Mouse (Mus musculus): ENCODE data around the gene Gnb4. TPM values are rescaled to one million over a fixed set of nuclear protein-coding genes. Genes with fewer than 3 reads are reported as not detected.

Gnb4 gene
- polyA plus RNA-seq, 1 experiment from 2014 or later, result 38.4 TPM

- no peaks in the 10 kb centered on the region for H3K4me1 ChIP-seq
- H3K4me3 ChIP-seq, result no peak overlapping the region
- no peaks in the 10 kb centered on the region for H3K9me3 ChIP-seq
- no peaks in the 10 kb centered on the region for H3K27me3 ChIP-seq (ENCODE audit: poor library complexity, severe bottlenecking)
- no peak for DNase-seq (ENCODE audit: extremely low spot score, low spot score)
- H3K27ac ChIP-seq, result no peak overlapping the region
- H3K36me3 ChIP-seq (replicated peaks), result no peaks in the 10 kb centered on the region
- WGBS, result 90% methylated on average over 6 of the region's 6 CpGs
Measured at GRCm38 (mm10) chr3:32642116-32642515, 25.7 kb upstream of the Gnb4 start.

- Histone ChIP-seq H3K27ac (no peak overlapping the region), H3K4me1 (no peaks in the 10 kb centered on the region), H3K9me3 (no peaks in the 10 kb centered on the region), H3K36me3 (replicated peaks) (no peaks in the 10 kb centered on the region), H3K4me3 (no peak overlapping the region), H3K27me3 (ENCODE audit: poor library complexity, severe bottlenecking) (no peaks in the 10 kb centered on the region)
- no peak for DNase-seq (ENCODE audit: extremely low spot score, low spot score)
- WGBS, result 77% methylated on average over 8 of the region's 8 CpGs
Measured at GRCm38 (mm10) chr3:32638240-32638639, 21.9 kb upstream of the Gnb4 start.

DNA sequence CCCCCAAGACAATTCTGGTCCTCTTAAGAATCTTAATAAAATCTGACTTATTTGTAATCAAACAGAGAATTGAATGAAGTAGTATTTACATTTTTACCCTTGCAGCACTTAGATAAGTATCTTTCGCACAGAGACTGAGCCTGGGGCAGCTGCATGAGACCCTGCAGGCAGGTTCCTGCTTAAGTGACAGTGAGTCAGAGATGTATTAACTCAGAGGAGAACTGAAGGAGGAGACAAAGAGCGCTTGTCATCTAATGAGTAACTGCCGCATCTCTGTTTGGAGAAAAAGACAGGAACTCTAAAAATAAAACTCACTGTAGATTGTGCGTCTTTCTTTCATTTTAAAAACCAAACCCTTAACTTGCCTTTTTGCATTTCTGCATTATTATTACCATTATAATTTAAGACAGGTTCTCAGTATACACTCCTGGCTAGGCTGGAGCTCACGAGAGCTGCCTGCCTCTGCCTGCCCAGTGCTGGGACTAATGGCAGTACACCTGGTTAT is 16.4 kb upstream of the Gnb4 start:
- H3K4me3 ChIP-seq, result no peak overlapping the region
- H3K27me3 ChIP-seq (ENCODE audit: poor library complexity, severe bottlenecking), result no peaks in the 10 kb centered on the region
- no peaks in the 10 kb centered on the region for H3K36me3 ChIP-seq (replicated peaks)
- H3K4me1 ChIP-seq, result no peaks in the 10 kb centered on the region
- 78% methylated on average over 5 of the region's 5 CpGs for WGBS
- H3K9me3 ChIP-seq, result no peaks in the 10 kb centered on the region
- no peak for DNase-seq (ENCODE audit: extremely low spot score, low spot score)
- H3K27ac ChIP-seq, result no peak overlapping the region

GRCm38 (mm10) chr3:32630210-32630609 is 13.8 kb upstream of the Gnb4 start:
- no peaks in the 10 kb centered on the region for H3K4me1 ChIP-seq
- 78% methylated on average over 4 of the region's 4 CpGs for WGBS
- H3K27me3 ChIP-seq (ENCODE audit: poor library complexity, severe bottlenecking), result no peaks in the 10 kb centered on the region
- no peak overlapping the region for H3K4me3 ChIP-seq
- no peaks in the 10 kb centered on the region for H3K36me3 ChIP-seq (replicated peaks)
- H3K27ac ChIP-seq, result no peak overlapping the region
- no peak for DNase-seq (ENCODE audit: extremely low spot score, low spot score)
- no peaks in the 10 kb centered on the region for H3K9me3 ChIP-seq

GRCm38 (mm10) chr3:32628141-32628540 is 11.8 kb upstream of the Gnb4 start:
- H3K27ac ChIP-seq, result no peak overlapping the region
- no peaks in the 10 kb centered on the region for H3K9me3 ChIP-seq
- no peak for DNase-seq (ENCODE audit: extremely low spot score, low spot score)
- 88% methylated on average over 7 of the region's 7 CpGs for WGBS
- no peaks in the 10 kb centered on the region for H3K27me3 ChIP-seq (ENCODE audit: poor library complexity, severe bottlenecking)
- no peak overlapping the region for H3K4me3 ChIP-seq
- no peaks in the 10 kb centered on the region for H3K4me1 ChIP-seq
- no peaks in the 10 kb centered on the region for H3K36me3 ChIP-seq (replicated peaks)

DNA sequence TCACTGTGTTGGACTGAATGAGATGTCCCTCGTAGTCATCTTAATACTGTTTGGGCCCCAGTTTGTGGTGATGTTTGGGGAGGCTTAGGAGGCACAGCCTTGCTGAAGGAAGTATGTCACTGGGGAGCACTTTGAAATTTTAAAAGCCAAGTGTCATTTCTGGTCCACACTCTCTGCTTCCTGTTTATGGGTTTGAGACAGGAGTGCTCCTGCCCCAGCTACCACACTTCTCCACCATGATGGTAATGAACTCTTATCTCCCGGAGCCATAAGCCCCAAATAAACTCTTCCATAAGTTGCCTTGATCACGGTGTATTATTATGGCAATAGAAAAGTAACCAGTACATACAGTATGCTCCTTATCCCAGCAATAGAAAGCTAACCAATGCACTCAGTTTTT is 5.7 kb upstream of the Gnb4 start:
- Histone ChIP-seq H3K27ac (no peak overlapping the region), H3K9me3 (no peaks in the 10 kb centered on the region), H3K36me3 (replicated peaks) (no peaks in the 10 kb centered on the region), H3K27me3 (ENCODE audit: poor library complexity, severe bottlenecking) (peaks cover 8% of the 10 kb centered on the region; the same call in 1 of the 2 replicates), H3K4me3 (no peak overlapping the region), H3K4me1 (peaks cover 3% of the 10 kb centered on the region)
- no peak for DNase-seq (ENCODE audit: extremely low spot score, low spot score)
- 92% methylated on average over 3 of the region's 3 CpGs for WGBS

DNA sequence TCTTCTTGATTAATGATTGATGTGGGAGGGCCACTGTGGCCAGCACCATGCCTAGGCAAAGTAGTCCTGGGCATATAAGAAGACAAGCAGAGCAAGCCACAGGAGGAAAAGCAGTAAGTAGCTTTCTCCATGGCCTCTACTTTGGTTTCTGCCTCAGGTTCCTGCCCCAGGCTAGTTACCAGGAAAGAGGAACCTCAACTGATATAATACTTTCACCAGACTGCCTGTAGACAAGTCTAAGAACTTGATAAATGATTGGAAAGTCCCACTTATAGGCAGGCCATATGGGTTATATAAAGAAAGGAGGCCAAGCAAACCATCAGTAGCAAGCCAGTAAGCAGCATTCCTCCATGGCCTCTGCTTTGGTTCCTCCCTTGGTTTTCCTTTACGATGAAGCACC is 5.3 kb upstream of the Gnb4 start:
- Histone ChIP-seq H3K9me3 (no peaks in the 10 kb centered on the region), H3K36me3 (replicated peaks) (no peaks in the 10 kb centered on the region), H3K27ac (no peak overlapping the region), H3K27me3 (ENCODE audit: poor library complexity, severe bottlenecking) (peaks cover 8% of the 10 kb centered on the region; the same call in 1 of the 2 replicates), H3K4me1 (peaks cover 7% of the 10 kb centered on the region), H3K4me3 (no peak overlapping the region)
- WGBS, result 94% methylated on average over 1 of the region's 1 CpGs
- no peak for DNase-seq (ENCODE audit: extremely low spot score, low spot score)

GRCm38 (mm10) chr3:32617053-32617642 is 763 bp upstream of the Gnb4 start:
- H3K36me3 ChIP-seq (replicated peaks), result no peaks in the 10 kb centered on the region; the same call in 1 of the 2 replicates
- 28% methylated on average over 16 of the region's 16 CpGs for WGBS
- H3K4me3 ChIP-seq, result peak overlapping the region; percentile 78
- H3K4me1 ChIP-seq, result peaks cover 18% of the 10 kb centered on the region
- no peaks in the 10 kb centered on the region; the same call in 1 of the 2 replicates for H3K9me3 ChIP-seq
- H3K27me3 ChIP-seq (ENCODE audit: poor library complexity, severe bottlenecking), result peaks cover 14% of the 10 kb centered on the region; the same call in 1 of the 2 replicates
- no peak for DNase-seq (ENCODE audit: extremely low spot score, low spot score)
- H3K27ac ChIP-seq, result peak overlapping the region; percentile 88

DNA sequence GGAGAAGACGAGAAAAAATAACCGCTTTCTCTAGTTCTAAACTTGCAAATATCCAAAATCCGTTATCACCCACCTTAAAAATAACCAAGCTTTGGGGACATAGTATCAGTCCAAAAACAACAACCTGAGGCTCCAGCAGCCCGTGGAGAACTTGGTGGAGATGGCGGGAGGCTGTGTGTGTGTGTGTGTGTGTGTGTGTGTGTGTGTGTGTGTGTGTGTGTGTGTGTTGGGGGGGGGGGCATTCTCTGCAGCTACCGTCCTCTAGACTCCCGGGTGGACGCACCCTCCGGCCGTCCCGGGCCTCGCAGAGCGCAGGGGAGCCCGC is 417 bp downstream of the Gnb4 start:
- Histone ChIP-seq H3K4me3 (peak overlapping the region; percentile 78), H3K36me3 (replicated peaks) (no peaks in the 10 kb centered on the region; the same call in 1 of the 2 replicates), H3K27ac (peak overlapping the region; percentile 88), H3K9me3 (no peaks in the 10 kb centered on the region; the same call in 1 of the 2 replicates), H3K27me3 (ENCODE audit: poor library complexity, severe bottlenecking) (peaks cover 14% of the 10 kb centered on the region; the same call in 1 of the 2 replicates), H3K4me1 (peaks cover 18% of the 10 kb centered on the region)
- WGBS, result 13% methylated on average over 14 of the region's 14 CpGs
- DNase-seq (ENCODE audit: extremely low spot score, low spot score), result no peak

GRCm38 (mm10) chr3:32615376-32615775 is 1.0 kb downstream of the Gnb4 start:
- peak overlapping the region; percentile 78; the same call in 1 of the 2 replicates for H3K4me3 ChIP-seq
- no peaks in the 10 kb centered on the region; the same call in 1 of the 2 replicates for H3K9me3 ChIP-seq
- H3K36me3 ChIP-seq (replicated peaks), result no peaks in the 10 kb centered on the region; the same call in 1 of the 2 replicates
- H3K4me1 ChIP-seq, result peaks cover 18% of the 10 kb centered on the region
- H3K27ac ChIP-seq, result no peak overlapping the region
- peaks cover 14% of the 10 kb centered on the region; the same call in 1 of the 2 replicates for H3K27me3 ChIP-seq (ENCODE audit: poor library complexity, severe bottlenecking)
- no peak for DNase-seq (ENCODE audit: extremely low spot score, low spot score)
- WGBS, result 85% methylated on average over 5 of the region's 5 CpGs

DNA sequence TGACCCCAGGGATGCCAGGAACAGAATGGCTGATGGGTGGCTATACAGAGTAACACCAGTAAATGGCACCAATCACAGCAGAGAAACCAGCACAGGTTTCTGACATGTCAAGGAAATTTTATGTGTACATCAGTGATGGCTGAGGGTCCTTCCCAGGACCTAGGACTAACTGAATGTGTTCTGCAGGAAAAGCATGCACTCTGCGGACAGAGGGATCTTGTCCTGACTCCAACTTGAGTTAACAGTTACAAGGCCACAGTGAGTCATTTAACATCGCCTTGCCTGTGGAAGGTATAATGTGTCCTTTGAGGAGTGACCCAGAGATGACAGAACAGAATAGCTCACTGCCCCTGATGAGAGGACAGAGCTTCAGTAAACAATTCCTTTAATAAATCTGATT is 1.6 kb downstream of the Gnb4 start:
- Histone ChIP-seq H3K36me3 (replicated peaks) (no peaks in the 10 kb centered on the region; the same call in 1 of the 2 replicates), H3K4me3 (no peak overlapping the region), H3K4me1 (peaks cover 18% of the 10 kb centered on the region), H3K27me3 (ENCODE audit: poor library complexity, severe bottlenecking) (peaks cover 14% of the 10 kb centered on the region; the same call in 1 of the 2 replicates), H3K9me3 (no peaks in the 10 kb centered on the region; the same call in 1 of the 2 replicates), H3K27ac (no peak overlapping the region)
- DNase-seq (ENCODE audit: extremely low spot score, low spot score), result no peak
- WGBS, result 96% methylated on average over 2 of the region's 2 CpGs

GRCm38 (mm10) chr3:32611606-32612170 is 4.7 kb downstream of the Gnb4 start:
- DNase-seq (ENCODE audit: extremely low spot score, low spot score), result no peak
- 0 out of 2 replicates have a peak, but pooled peaks cover 5% of the 10 kb centered on the region for H3K27me3 ChIP-seq (ENCODE audit: poor library complexity, severe bottlenecking)

GRCm38 (mm10) chr3:32610560-32610959 is 5.8 kb downstream of the Gnb4 start:
- peak; percentile 26 for DNase-seq (ENCODE audit: extremely low spot score, low spot score)
- no peaks in the 10 kb centered on the region; the same call in 1 of the 2 replicates for H3K9me3 ChIP-seq
- H3K27ac ChIP-seq, result no peak overlapping the region
- no peaks in the 10 kb centered on the region; the same call in 1 of the 2 replicates for H3K36me3 ChIP-seq (replicated peaks)
- WGBS, result 33% methylated on average over 7 of the region's 7 CpGs
- no peaks in the 10 kb centered on the region for H3K4me1 ChIP-seq
- H3K27me3 ChIP-seq (ENCODE audit: poor library complexity, severe bottlenecking), result 0 out of 2 replicates have a peak, but pooled peaks cover 5% of the 10 kb centered on the region
- no peak overlapping the region for H3K4me3 ChIP-seq

More at GRCm38 (mm10) chr3:32611606-32612170, 4.7 kb downstream of the Gnb4 start:
- H3K4me1 ChIP-seq, result peaks cover 11% of the 10 kb centered on the region
- WGBS, result 89% methylated on average over 11 of the region's 11 CpGs
- no peak overlapping the region for H3K27ac ChIP-seq
- H3K36me3 ChIP-seq (replicated peaks), result no peaks in the 10 kb centered on the region; the same call in 1 of the 2 replicates
- no peak overlapping the region for H3K4me3 ChIP-seq
- H3K9me3 ChIP-seq, result no peaks in the 10 kb centered on the region; the same call in 1 of the 2 replicates
